27 mouse cellular contexts compared by ENCODE assay signal in the genomic region with DNA sequence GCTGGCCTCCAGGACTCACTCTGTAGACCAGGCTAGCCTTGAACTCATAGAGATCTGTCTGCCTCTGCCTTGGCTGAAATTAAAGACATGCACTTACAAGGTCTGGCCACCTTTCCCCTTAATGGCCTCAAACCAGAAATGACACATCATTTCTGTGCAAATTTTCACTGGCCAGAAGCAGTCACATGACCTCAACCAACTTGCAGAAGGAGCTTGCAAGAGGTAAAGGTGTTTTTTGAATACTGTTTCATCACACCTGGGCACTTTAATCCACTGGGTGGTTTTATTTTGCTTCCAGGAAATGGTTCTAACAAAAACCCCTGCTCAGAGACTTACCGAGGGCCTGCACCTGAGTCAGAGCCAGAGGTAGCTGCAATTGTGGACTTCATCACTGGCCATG. TPM values are rescaled to one million over a fixed set of nuclear protein-coding genes. Genes with fewer than 3 reads are reported as not detected.
"Had no signal": no experiment of that assay in that cellular context is flagged by ENCODE, and none has a peak within 500 bp of the region (broad histone marks: within the 10 kb centered on the region; RNA-seq: fewer than 3 reads in every experiment).

No protein-coding gene starts in this region.

- H3K27ac ChIP-seq: kidney, embryonic 15.5 days; left cerebral cortex, adult 2 months; limb, embryonic 13.5 days; liver, embryonic 12.5 days; liver, embryonic 15.5 days; lung, embryonic 15.5 days; neural tube, embryonic 12.5 days; neural tube, embryonic 15.5 days had no signal

- H3K9me3 ChIP-seq: kidney, embryonic 15.5 days; limb, embryonic 13.5 days; liver, embryonic 12.5 days; liver, embryonic 15.5 days; lung, embryonic 15.5 days; neural tube, embryonic 12.5 days; neural tube, embryonic 15.5 days had no signal

- H3K4me1 ChIP-seq: liver, embryonic 12.5 days; liver, embryonic 15.5 days had no signal

- DNase-seq: kidney, adult 8-10 months; kidney, postnatal 10 days; kidney, postnatal 36 days; layer of hippocampus, postnatal 36 days; liver; lung, adult 18-20 months; lung, postnatal 10 days; lung, postnatal 36 days; midbrain, embryonic 14.5 days; right cerebral cortex, adult 18-20 months; right cerebral cortex, postnatal 14 days; thymus, adult 18-20 months; thymus, postnatal 4 days had no signal

- H3K9ac ChIP-seq: kidney, embryonic 15.5 days; limb, embryonic 13.5 days; liver, embryonic 12.5 days; liver, embryonic 15.5 days; lung, embryonic 15.5 days; neural tube, embryonic 12.5 days; neural tube, embryonic 15.5 days had no signal

- H3K4me2 ChIP-seq: kidney, embryonic 15.5 days; limb, embryonic 13.5 days; liver, embryonic 12.5 days; liver, embryonic 15.5 days; lung, embryonic 15.5 days; midbrain, embryonic 11.5 days; neural tube, embryonic 12.5 days; neural tube, embryonic 15.5 days had no signal

- ATAC-seq: liver, embryonic 12.5 days had no signal

- H3K36me3 ChIP-seq: kidney, embryonic 15.5 days; limb, embryonic 13.5 days; liver, embryonic 12.5 days; liver, embryonic 15.5 days; lung, embryonic 15.5 days; neural tube, embryonic 12.5 days; neural tube, embryonic 15.5 days had no signal

- H3K27me3 ChIP-seq: kidney, embryonic 15.5 days; limb, embryonic 13.5 days; liver, embryonic 15.5 days; lung, embryonic 15.5 days; neural tube, embryonic 12.5 days; neural tube, embryonic 15.5 days had no signal

- H3K4me3 ChIP-seq: kidney, embryonic 15.5 days; left cerebral cortex, adult 2 months; limb, embryonic 13.5 days; liver, embryonic 12.5 days; liver, embryonic 15.5 days; lung, embryonic 15.5 days; neural tube, embryonic 12.5 days; neural tube, embryonic 15.5 days had no signal

RNA-seq across cellular contexts. Expression of gene Cpa1, which starts 9.0 kb away (rescaled TPM):
- total RNA-seq: layer of hippocampus, adult 8-10 months; layer of hippocampus, postnatal 10 days; layer of hippocampus, postnatal 36 days; left cerebral cortex, adult 2 months; left cerebral cortex, postnatal 10 days; left cerebral cortex, postnatal 36 days had no signal

RNA-seq across cellular contexts. Expression of gene Cpa5, which starts 19.2 kb away (rescaled TPM):
- total RNA-seq: layer of hippocampus, adult 8-10 months; layer of hippocampus, postnatal 10 days; layer of hippocampus, postnatal 36 days; left cerebral cortex, adult 2 months; left cerebral cortex, postnatal 10 days; left cerebral cortex, postnatal 36 days had no signal
- polyA plus RNA-seq: liver, embryonic 12.5 days; lung, embryonic 15.5 days; midbrain, embryonic 14.5 days; neural tube, embryonic 12.5 days; neural tube, embryonic 15.5 days; spleen, adult 2 months had no signal
